Mouse (Mus musculus): Measurements from ENCODE around the gene Ift88.

DNA sequence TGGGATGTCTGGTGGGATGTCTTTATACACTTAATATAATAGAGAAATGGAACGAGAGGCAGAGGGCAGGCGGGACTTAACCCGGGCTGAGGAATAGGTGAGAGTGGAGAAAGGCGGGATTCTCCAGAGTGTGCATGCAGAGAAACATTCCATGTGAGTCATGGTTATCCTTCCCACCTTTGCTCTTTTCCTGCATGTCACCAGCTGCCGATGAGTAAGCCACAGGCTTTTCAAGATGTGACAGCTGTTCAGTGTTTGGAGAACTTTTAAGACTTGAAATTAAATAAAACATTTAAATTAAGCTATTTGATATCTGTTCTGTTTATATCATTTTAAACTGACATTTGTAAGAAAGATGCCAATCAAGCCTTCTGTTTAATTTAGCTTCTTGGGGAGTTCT is 36.0 kb downstream of the Ift88 start:
- TF ChIP-seq CTCF (IDR thresholded peaks at IDR 0.05; ENCODE audit: low read depth, low read length) (no peak), POLR2AphosphoS5 (IDR thresholded peaks at IDR 0.05; ENCODE audit: insufficient replicate concordance, low read depth, low read length) (no peak), GATA1 (IDR thresholded peaks at IDR 0.05; ENCODE audit: borderline replicate concordance, low read length) (no peak), TAL1 (conservative IDR thresholded peaks at IDR 0.05; ENCODE audit: low read depth, low read length) (no peak), GATA2 (IDR thresholded peaks at IDR 0.05; ENCODE audit: borderline replicate concordance, low read depth, low read length) (no peak)

Measured in G1E (cell line).